Mouse (Mus musculus) cerebellum, adult 9-11 months (tissue): ENCODE measurements at regions not wholly inside any gene's neighbourhood (a gene's known extent, or its start where the extent isn't known, plus 50 kb on each side); places are given as distances from the start of the nearest gene placed in this dataset.

Experiments
- DNase-seq: peaks from one replicate; pipeline ENCODE4 v3.0.0; 2022

- DNase-seq, result no peak
These were observed 564.9 kb downstream of the Insc start for GRCm38 (mm10) chr7:115308377-115308776.

- DNase-seq, result no peak
These were observed 567.1 kb downstream of the Insc start for GRCm38 (mm10) chr7:115310400-115311225.

GRCm38 (mm10) chr7:115319504-115319903 is 576.0 kb downstream of the Insc start:
- DNase-seq, result no peak

- no peak for DNase-seq
These were observed 579.5 kb downstream of the Insc start for GRCm38 (mm10) chr7:115322989-115323388.

- DNase-seq, result no peak
These were observed 584.8 kb downstream of the Insc start for GRCm38 (mm10) chr7:115328300-115328699.

GRCm38 (mm10) chr7:115331698-115332097 is 588.2 kb downstream of the Insc start:
- no peak for DNase-seq

GRCm38 (mm10) chr7:115333046-115333577 is 589.6 kb downstream of the Insc start:
- DNase-seq, result peak; percentile 35

GRCm38 (mm10) chr7:115335051-115335450 is 591.6 kb downstream of the Insc start:
- DNase-seq, result peak; percentile 48

- DNase-seq, result peak; percentile 7
These were observed 596.7 kb downstream of the Insc start for GRCm38 (mm10) chr7:115340155-115340554.

- no peak for DNase-seq
These were observed 597.5 kb downstream of the Insc start for GRCm38 (mm10) chr7:115341007-115341406.

GRCm38 (mm10) chr7:115345749-115346148 is 602.3 kb downstream of the Insc start:
- DNase-seq, result no peak

GRCm38 (mm10) chr7:115358711-115359110 is 615.2 kb downstream of the Insc start:
- no peak for DNase-seq

GRCm38 (mm10) chr7:115360142-115360541 is 616.6 kb downstream of the Insc start:
- no peak for DNase-seq

- DNase-seq, result no peak
These were observed 618.6 kb downstream of the Insc start for GRCm38 (mm10) chr7:115362117-115362516.

GRCm38 (mm10) chr7:115366910-115367309 is 623.4 kb downstream of the Insc start:
- DNase-seq, result peak; percentile 7

- peak; percentile 4 for DNase-seq
These were observed 627.6 kb downstream of the Insc start for GRCm38 (mm10) chr7:115371143-115371542.

- no peak for DNase-seq
These were observed 629.4 kb downstream of the Insc start for GRCm38 (mm10) chr7:115372921-115373320.

GRCm38 (mm10) chr7:115373781-115374533 is 630.5 kb downstream of the Insc start:
- DNase-seq, result no peak

- DNase-seq, result no peak
These were observed 632.6 kb downstream of the Insc start for GRCm38 (mm10) chr7:115376067-115376466.

GRCm38 (mm10) chr7:115378836-115379235 is 635.3 kb downstream of the Insc start:
- DNase-seq, result no peak

GRCm38 (mm10) chr7:115379600-115379999 is 636.1 kb downstream of the Insc start:
- DNase-seq, result no peak

GRCm38 (mm10) chr7:115380989-115381610 is 637.6 kb downstream of the Insc start:
- DNase-seq, result no peak

GRCm38 (mm10) chr7:115382876-115383275 is 639.4 kb downstream of the Insc start:
- no peak for DNase-seq
